Mouse (Mus musculus) layer of hippocampus, adult 2 months (tissue): ENCODE measurements at regions not wholly inside any gene's neighbourhood (a gene's known extent, or its start where the extent isn't known, plus 50 kb on each side); places are given as distances from the start of the nearest gene placed in this dataset.

Experiments
- DNase-seq, 2 experiments: peaks; one replicate each; pipeline ENCODE4 v3.0.0; 2022; ENCODE audit warnings: low spot score in 2 of 2
- H3K27ac ChIP-seq: fragments of 200-600 bp; 2 replicates; pipeline ENCODE4 v1.8.1; 2022
- H3K4me3 ChIP-seq: fragments of 200-600 bp; 2 replicates; pipeline ENCODE4 v1.8.1; 2022; ENCODE audit warnings: mild to moderate bottlenecking
- CTCF ChIP-seq: fragments of 200-600 bp; conservative IDR thresholded peaks from 2 replicates; pipeline ENCODE4 v1.8.1; 2022; ENCODE audit warnings: antibody characterized with exemption, mild to moderate bottlenecking, moderate library complexity

- H3K27ac ChIP-seq: no peak overlapping the region
- peak in 1 of 2 experiments; percentile 18 for DNase-seq
- H3K4me3 ChIP-seq: no peak overlapping the region
- no peak for TF ChIP-seq CTCF
Measured at GRCm38 (mm10) chr16:29985126-29985931, 78.9 kb upstream of the Hes1 start.

GRCm38 (mm10) chr16:29987595-29987994 lies 76.6 kb upstream of the Hes1 start:
- no peak for TF ChIP-seq CTCF
- no peak for DNase-seq
- H3K4me3 ChIP-seq: no peak overlapping the region

GRCm38 (mm10) chr16:29987999-29988398 lies 76.2 kb upstream of the Hes1 start:
- H3K4me3 ChIP-seq: no peak overlapping the region
- no peak overlapping the region for H3K27ac ChIP-seq
- no peak for TF ChIP-seq CTCF
- DNase-seq: no peak

More at GRCm38 (mm10) chr16:29987595-29987994, 76.6 kb upstream of the Hes1 start:
- H3K27ac ChIP-seq: no peak overlapping the region

- Histone ChIP-seq H3K4me3 (no peak overlapping the region), H3K27ac (no peak overlapping the region)
- DNase-seq: no peak
- TF ChIP-seq CTCF: no peak
Measured at GRCm38 (mm10) chr16:29989308-29989707, 74.9 kb upstream of the Hes1 start.

- no peak for TF ChIP-seq CTCF
- no peak for DNase-seq
- Histone ChIP-seq H3K27ac (no peak overlapping the region), H3K4me3 (no peak overlapping the region)
Measured at GRCm38 (mm10) chr16:29990393-29990792, 73.8 kb upstream of the Hes1 start.

- H3K4me3 ChIP-seq: no peak overlapping the region
- DNase-seq: no peak
- no peak for TF ChIP-seq CTCF
- H3K27ac ChIP-seq: no peak overlapping the region
Measured at GRCm38 (mm10) chr16:29990795-29991587, 73.2 kb upstream of the Hes1 start.

GRCm38 (mm10) chr16:29991876-29992380 lies 72.3 kb upstream of the Hes1 start:
- Histone ChIP-seq H3K4me3 (no peak overlapping the region), H3K27ac (no peak overlapping the region)
- no peak for DNase-seq
- TF ChIP-seq CTCF: no peak

- DNase-seq: no peak
- H3K27ac ChIP-seq: no peak overlapping the region
- H3K4me3 ChIP-seq: no peak overlapping the region
- TF ChIP-seq CTCF: no peak
Measured at GRCm38 (mm10) chr16:29993111-29993510, 71.1 kb upstream of the Hes1 start.

GRCm38 (mm10) chr16:29993535-29993934 lies 70.6 kb upstream of the Hes1 start:
- DNase-seq: no peak
- no peak for TF ChIP-seq CTCF
- H3K4me3 ChIP-seq: no peak overlapping the region
- no peak overlapping the region for H3K27ac ChIP-seq

- no peak for DNase-seq
- Histone ChIP-seq H3K27ac (no peak overlapping the region), H3K4me3 (no peak overlapping the region)
- no peak for TF ChIP-seq CTCF
Measured at GRCm38 (mm10) chr16:29996139-29997069, 67.8 kb upstream of the Hes1 start.

- no peak overlapping the region for H3K27ac ChIP-seq
- TF ChIP-seq CTCF: no peak
Measured at GRCm38 (mm10) chr16:30000166-30000565, 64.0 kb upstream of the Hes1 start.

GRCm38 (mm10) chr16:30005124-30005523 lies 59.1 kb upstream of the Hes1 start:
- Histone ChIP-seq H3K27ac (no peak overlapping the region), H3K4me3 (no peak overlapping the region)
- TF ChIP-seq CTCF: no peak
- no peak for DNase-seq

More at GRCm38 (mm10) chr16:30000166-30000565, 64.0 kb upstream of the Hes1 start:
- DNase-seq: no peak
- H3K4me3 ChIP-seq: no peak overlapping the region
